Mouse (Mus musculus) telencephalon, adult 2 months (tissue): ENCODE measurements around the gene Plbd2.

Experiments
- DNase-seq: peaks from one replicate; pipeline ENCODE4 v3.0.0-alpha.2; 2011; ENCODE audit warnings: low read depth, low spot score

Gene Plbd2

DNA sequence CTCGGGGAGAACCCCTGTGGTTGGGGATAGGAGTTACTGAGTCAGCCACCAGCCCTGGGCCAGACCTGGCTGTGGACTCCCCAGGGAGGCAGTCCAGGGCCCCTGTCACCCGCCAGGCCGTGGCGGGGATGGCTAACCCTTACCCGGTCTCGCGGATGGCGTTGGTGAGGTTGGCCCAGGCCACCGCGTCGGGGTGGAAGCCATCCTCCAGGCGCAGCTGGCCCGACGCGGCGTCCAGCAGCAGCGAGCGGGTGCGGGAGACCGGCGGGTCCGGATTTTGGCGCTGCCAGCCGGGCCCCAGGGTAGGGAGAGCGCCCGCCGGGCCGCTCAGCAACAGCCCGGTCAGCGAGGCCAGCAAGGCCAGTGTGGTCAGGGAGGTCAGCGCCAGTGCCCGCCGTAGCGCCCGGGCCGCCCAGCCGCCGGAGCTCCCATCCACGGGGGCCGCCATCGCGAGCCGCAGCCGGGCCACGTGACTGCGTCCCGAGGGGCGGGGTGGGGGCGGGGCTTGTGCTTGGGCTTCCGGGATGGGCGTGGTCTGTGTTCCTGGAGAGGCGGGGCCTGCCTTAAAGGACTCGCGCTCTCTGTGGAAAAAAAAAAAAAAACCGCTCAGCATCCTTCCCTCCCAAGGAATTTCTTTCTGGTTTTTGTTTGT is at the start of gene Plbd2:
Gene Plbd2, minus strand, starts transcription at position 482 of the 652 bp plus-strand sequence.
- DNase-seq: peak; percentile 45

DNA sequence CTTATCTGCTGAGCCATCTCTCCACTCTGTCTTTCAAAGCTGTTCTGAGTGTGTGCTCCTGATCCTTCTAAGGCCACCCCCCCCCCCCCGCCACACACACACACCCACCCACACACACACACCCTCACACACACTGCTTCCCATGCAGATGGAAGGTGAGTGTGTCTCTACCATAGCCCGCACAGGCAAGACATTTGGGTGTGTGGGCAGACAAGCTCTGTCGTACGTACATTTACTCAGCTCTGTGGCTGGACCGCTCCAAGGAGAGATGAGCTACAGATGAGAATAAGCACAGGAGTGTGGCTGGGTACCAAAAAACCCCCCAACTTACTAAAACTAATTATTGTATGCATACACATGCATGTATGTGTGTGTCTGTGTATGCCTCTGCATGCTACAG is 47.2 kb upstream of the Plbd2 start:
- peak; percentile 55 for DNase-seq

DNA sequence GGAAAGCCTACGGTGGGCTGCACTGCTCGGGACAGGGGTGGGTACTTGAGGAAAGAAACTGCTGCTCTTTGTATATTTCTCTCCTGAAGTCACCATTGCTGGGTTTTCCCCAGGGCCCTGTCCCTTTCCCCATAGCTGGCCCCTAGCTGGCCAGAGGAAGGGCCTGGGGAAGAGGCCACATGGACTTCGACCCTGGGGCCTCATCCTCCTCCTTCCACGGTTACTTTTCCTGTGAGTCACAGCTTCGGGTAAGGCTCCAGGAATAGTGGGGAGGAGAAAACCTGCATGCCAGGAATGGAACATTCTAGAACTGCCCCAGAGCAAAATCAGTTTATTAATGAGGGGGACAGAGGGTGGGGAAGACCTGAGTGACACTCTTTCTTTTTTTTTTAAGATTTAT is 46.7 kb upstream of the Plbd2 start:
- DNase-seq: no peak

GRCm38 (mm10) chr5:120548236-120548850 is 44.9 kb upstream of the Plbd2 start:
- no peak for DNase-seq

- DNase-seq: no peak
These were observed 33.2 kb upstream of the Plbd2 start for GRCm38 (mm10) chr5:120536632-120537031.

DNA sequence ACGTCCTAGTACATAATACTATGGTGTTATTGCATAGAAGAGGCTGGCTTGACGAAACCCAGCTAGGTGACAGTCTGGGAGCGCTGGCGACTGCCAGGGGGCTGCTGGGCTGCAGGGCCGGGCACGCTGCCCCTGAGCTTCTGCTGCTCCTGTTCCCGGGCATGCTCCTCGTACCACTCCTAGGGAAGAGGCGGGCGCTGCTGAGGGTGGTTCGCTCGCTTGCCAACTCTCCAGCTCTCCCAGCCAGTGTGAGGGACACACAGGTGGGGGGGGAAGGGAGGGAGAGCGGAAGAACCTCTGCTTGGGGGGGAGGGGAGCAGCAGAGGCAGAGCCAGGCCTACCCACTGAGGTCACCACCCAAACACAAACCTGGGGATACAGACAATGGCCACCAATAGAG is 32.6 kb upstream of the Plbd2 start:
- no peak for DNase-seq

- no peak for DNase-seq
These were observed 31.3 kb upstream of the Plbd2 start for GRCm38 (mm10) chr5:120534686-120535075.

DNA sequence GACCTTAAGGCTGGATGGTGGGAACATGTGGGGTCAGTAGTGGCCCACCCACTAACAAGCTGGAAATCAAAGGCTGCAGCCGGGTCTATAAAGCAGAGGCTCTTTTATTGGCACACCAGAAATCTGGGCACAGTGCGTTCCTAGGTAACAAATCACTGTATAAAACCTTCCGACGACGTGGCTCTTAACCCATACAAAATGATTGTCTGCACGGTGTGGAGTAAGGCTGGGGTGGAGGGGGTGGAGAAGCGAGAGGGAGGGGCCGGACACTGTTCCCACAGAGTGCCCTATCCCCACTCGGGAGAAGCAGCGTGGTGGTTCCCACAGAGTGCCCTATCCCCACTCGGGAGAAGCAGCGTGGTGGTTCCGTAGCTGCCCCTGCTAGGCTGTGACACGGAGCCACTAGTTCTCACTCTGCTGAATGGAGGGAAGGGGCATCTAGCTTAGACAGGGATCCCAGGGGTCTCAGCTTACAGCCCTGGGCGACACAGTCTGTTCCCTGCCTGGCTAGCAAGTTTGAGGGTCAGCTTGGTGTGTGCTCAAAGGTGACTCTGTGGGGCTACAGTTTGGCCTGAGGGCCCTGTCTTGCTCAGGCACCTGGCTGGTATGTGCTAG is 30.8 kb upstream of the Plbd2 start:
- no peak for DNase-seq

- no peak for DNase-seq
These were observed 28.2 kb upstream of the Plbd2 start for GRCm38 (mm10) chr5:120531631-120532030.

DNA sequence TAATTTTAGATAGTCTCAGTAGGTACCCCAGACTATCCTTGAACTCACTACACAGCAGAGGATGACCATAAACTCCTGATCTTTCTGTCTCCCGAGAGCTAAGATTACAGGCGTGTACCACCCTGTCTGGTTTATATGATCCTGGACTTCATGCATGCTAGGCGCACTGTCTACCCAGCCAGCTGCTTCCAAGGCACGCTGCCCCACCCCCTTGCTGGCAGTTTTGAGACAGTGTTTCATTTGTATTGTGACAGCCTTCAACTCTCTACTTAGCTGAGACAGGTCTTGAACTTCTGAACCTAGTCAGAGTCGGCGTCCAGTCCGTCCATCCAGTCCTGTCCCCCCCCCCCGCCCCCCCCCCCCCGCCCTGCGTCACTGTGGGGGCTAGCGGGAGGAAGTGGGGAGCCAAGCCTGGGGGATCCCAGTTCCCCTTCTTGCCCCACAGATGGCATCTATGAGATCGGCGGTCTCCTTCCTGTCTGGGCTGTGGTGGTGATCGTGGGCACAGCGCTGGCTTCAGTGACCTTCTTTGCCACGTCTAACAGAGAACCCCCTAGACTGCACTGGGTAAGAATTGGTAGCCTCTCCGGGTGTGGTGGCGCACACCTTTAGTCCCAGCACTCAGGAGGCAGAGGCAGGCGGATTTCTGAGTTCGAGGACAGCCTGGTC is 24.0 kb upstream of the Plbd2 start:
- DNase-seq: no peak

DNA sequence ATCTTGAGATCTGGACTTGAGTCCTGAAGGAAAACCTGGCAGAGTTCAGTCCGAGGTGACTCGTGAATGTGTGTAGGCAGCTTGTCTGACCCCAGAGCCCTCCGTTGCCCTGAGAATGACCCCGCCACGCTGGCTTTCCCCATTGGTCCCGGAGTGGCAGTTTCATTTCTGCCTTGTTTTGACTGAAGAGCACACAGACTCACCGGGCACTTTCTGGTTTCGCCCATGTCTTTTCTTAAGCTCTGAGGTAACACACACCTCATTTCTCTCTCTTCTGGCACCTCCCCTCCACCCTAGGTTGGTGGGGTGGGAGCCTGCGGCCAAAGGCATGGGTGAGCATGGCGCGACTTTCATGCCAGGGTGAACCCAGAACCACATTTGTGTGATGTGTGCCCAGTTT is 22.9 kb upstream of the Plbd2 start:
- DNase-seq: no peak

- no peak for DNase-seq
These were observed 22.3 kb upstream of the Plbd2 start for GRCm38 (mm10) chr5:120525737-120526136.

- DNase-seq: no peak
These were observed 21.3 kb upstream of the Plbd2 start for GRCm38 (mm10) chr5:120524736-120525135.

DNA sequence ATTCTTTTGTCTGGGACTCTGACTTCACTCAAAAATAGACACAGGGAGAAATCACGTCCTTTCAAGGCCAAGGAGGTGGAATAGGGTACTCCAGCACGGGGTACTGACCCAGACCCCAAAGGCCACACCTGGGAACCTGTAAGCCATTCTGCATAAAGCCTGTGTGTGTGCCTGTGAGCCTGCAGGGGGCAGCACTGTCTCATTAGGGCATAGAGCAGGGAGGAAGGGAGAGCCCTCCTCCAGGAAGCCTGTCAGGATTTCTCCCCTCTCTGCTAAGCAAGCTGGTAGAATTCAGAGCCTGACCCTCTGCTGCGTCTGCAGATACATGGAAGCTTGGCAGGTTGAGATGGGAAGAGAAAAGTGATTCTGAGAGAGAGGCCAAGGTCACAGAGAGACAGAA is 19.2 kb upstream of the Plbd2 start:
- DNase-seq: no peak

- no peak for DNase-seq
These were observed 14.1 kb upstream of the Plbd2 start for GRCm38 (mm10) chr5:120517552-120517951.

- DNase-seq: no peak
These were observed 13.0 kb upstream of the Plbd2 start for GRCm38 (mm10) chr5:120516221-120516984.

DNA sequence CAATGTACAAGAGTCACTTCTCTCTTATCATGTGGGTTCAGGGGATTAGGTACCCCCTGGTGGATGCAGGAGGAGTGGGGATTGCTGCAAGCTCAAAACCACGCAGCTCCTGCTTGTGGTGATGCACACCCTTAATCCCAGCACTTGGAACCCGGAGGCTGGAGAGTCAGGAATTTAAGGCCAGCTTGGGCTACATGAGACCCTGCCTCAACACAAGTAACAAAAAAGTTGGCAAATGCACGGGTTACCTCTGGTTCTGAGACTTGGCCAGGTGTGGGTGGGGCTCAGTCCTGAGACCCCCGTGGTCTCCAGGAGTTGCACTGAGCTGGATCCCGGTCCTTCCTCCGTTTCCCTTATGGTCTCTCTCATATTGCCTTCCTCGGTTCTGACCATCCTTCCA is 12.0 kb upstream of the Plbd2 start:
- no peak for DNase-seq

DNA sequence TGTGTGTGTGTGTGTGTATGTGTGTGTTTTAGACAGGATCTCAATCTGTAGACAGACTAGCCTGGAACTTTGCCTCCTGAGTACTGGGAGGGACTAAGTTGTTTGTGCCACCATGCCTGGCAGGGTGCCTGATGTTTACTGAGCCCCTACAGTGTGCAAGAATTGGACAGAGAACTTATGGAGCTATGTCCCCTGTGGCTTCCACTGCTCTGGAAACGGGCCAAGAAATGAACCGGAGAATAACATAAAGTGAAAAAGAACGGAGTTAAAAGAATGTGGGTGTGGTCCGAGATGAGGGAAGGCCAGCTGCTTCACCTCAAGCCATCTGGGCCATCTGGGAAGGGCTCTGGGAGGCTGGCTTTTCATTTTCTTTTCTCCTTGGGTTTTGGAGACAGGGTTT is 11.3 kb upstream of the Plbd2 start:
- DNase-seq: no peak

DNA sequence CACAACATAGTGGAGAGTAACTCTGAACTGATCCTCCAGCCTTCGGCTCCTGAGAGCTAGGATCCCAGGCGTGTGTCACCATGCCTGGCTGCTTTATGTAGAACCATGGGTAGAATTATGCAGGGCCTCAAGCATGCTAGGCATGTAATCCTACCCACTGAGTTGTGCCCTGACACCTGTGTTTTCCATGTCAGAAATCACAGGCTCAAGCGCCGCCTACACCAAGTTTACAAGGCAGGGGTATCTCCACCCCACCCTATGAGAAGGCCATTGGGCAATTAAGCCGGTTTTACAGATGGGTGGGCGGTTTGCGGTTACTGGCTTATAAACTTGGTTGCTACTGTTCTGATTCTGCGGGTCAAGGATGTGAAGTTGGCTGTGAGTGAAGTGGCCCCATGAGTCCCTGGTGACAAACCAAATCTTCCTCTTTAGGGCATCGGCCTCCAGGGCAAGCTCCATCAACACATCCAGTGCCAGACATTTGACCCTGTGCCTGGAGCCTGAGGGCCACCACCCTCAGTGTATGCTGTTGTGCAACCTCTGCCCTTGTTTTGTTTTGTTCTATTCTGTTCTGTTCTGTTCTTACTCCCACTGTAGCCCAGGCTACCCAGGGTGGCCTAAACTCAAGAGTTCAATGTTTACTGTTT is 10.7 kb upstream of the Plbd2 start:
- DNase-seq: no peak

DNA sequence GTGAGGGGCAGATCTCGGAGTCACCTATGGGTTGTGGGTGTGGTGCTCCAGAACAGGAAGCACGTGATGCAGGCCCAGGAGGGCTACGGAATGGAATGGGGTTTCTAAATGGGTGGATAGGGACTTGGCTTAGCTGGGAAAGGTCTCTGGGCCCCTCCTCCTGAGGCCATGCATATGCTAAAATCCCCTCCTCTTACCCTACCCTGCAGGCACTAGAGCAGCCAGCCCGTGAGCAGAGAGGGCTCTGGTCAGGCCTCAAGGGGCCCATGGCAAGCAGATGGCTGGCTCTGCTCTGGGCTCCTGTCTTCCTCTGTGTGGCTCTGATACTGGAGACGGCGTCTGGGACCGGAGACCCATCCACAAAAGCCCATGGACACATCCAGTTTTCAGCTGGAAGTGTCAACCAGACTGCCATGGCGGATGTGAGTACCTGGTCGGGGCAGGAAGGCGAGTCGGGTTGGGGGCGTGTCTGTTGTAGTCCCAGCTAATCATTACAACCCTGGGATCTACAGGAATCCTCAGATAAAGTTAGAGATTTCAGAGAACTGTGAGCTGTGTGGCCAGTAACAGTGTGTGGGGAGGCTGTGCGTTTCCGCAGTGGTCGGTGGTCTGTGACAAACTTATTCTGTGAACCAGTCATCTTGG is 9.6 kb upstream of the Plbd2 start:
- no peak for DNase-seq

GRCm38 (mm10) chr5:120511643-120512220 is 8.3 kb upstream of the Plbd2 start:
- no peak for DNase-seq
